Mouse (Mus musculus) liver, postnatal 0 days (tissue): ENCODE data around the gene Triobp.

Experiments
- CTCF ChIP-seq: sonication (generic); IDR thresholded peaks from 2 replicates; pipeline ENCODE4 v1.5.1; 2016; ENCODE audit warnings: antibody characterized with exemption, low read depth
- EP300 ChIP-seq: IDR thresholded peaks from 2 replicates; pipeline ENCODE4 v1.6.1; 2016; ENCODE audit warnings: antibody characterized with exemption, low read depth, mild to moderate bottlenecking

DNA sequence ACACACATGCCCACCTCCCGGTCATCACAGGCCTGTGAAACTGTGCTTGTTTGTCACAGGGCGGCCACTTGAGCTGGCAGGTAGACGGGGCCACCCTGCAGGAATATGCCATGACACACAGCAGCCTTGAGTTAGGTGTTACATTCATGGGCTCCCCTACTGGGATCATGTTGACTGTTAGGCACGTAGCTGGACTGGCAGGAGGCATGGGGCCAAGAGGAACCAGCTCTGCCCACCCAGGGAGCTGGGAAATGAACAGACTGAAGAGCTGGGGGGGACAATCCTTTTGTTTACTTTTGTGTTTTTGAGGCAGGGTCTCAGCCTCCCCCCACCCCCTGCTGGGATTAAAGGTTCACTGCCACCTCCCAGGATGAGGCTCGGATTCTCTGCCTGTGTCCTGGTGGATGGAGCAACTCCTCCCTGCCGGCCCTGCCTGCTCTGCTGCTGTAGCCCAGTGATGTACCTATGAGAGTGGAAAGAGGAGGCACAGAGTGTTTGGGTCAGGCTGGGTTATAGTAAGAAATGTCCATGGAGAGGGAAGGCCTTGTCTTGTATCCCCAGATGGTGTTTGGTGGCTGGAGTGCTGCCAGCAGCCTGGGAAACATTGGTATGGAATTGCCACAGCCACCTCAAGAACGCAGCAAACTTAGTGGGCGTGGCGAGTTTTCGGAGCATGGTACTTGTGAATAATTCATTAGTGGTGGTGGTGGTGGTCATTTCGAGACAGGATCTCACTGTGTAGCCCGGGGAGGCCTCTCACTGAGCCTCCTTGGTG is 31.3 kb upstream of the Triobp start:
- TF ChIP-seq EP300 = no peak
- TF ChIP-seq CTCF = no peak
